Mouse (Mus musculus) midbrain, embryonic 11.5 days (tissue): Measurements from ENCODE around the gene Ifna14. TPM values are rescaled to one million over a fixed set of nuclear protein-coding genes. Genes with fewer than 3 reads are reported as not detected.
"Not testable (repeated sequence)": the region's sequence is repeated elsewhere in the genome, so short reads cannot be mapped to it uniquely, and the experiment has no call there.

Source experiments
- ATAC-seq: fragments of 200-750 bp; cut with Nextera tagmentation; 2 replicates; pipeline ENCODE4 v1.8.0; 2017; ENCODE audit warnings: moderate TSS enrichment, moderate library complexity; ENCODE audit not compliant: low FRiP score
- DNase-seq: peaks from one replicate; pipeline ENCODE4 v3.0.0; 2015; ENCODE audit warnings: low spot score; ENCODE audit errors: missing footprints
- H3K27ac ChIP-seq: fragments of 300-500 bp; sonication (generic); 2 replicates; pipeline ENCODE4 v1.5.1; 2014; ENCODE audit warnings: low read depth, low read length
- H3K27me3 ChIP-seq: fragments of 300-500 bp; sonication (generic); 2 replicates; pipeline ENCODE4 v1.6.1; 2014; ENCODE audit warnings: mild to moderate bottlenecking, low read length, moderate library complexity, mixed read lengths; ENCODE audit not compliant: control insufficient read depth, insufficient read depth
- H3K36me3 ChIP-seq: fragments of 300-500 bp; sonication (generic); 2 replicates; pipeline ENCODE4 v1.6.1; 2014; ENCODE audit warnings: mild to moderate bottlenecking, low read length, moderate library complexity, mixed read lengths; ENCODE audit not compliant: control insufficient read depth, insufficient read depth
- H3K4me1 ChIP-seq: fragments of 300-500 bp; sonication (generic); 2 replicates; pipeline ENCODE4 v1.6.1; 2014; ENCODE audit warnings: low read length; ENCODE audit not compliant: control insufficient read depth, insufficient read depth
- H3K4me2 ChIP-seq: fragments of 300-500 bp; sonication (generic); 2 replicates; pipeline ENCODE4 v1.6.1; 2014; ENCODE audit warnings: mild to moderate bottlenecking, moderate library complexity
- H3K4me3 ChIP-seq: fragments of 300-500 bp; sonication (generic); 2 replicates; pipeline ENCODE4 v1.5.1; 2014; ENCODE audit warnings: low read depth, low read length
- H3K9ac ChIP-seq: fragments of 300-500 bp; sonication (generic); 2 replicates; pipeline ENCODE4 v1.6.1; 2014; ENCODE audit warnings: low read length
- H3K9me3 ChIP-seq: fragments of 300-500 bp; sonication (generic); 2 replicates; pipeline ENCODE4 v1.6.1; 2016; ENCODE audit warnings: low read length; ENCODE audit not compliant: control insufficient read depth
- WGBS: fragments of 180-500 bp; shearing (Covaris S2); extraction: QIAGEN DNeasy Blood & Tissue Kit; methylation state at CpG from one replicate; pipeline ENCODE4 v1.1.7; 2014; 5-methylcytosine and 5-hydroxymethylcytosine counted together
- polyA plus RNA-seq: library from polyadenylated mRNA; unstranded; fragments of >200 nt; fragmentation: Nextera tagmentation; extraction: Ambion mirVana; gene quantifications from 2 replicates; pipeline ENCODE4 v1.2.1, GENCODE M21; 2014

Gene Ifna14
- not detected in 2 replicates for polyA plus RNA-seq

DNA sequence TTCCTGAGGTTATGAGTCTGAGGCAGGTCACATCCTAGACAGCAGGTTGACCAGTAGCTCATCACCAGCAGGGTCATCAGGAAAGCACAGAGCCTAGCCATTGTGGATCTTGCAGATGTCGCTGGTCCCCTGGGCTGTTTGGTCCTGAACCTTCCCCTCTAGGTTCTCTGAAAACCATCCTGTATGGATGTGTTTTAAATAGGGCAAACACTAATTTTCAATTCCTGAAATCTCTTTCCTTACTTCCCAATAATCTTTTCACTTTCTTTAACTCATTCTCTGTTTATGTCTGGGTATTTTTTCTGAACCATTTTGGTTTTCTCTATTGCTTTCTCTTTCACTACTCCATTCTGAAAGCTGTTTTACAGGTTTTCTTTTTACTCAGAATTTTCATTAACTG, at the start of gene Ifna14:
Gene Ifna14, minus strand, starts transcription at position 101 of the 400 bp plus-strand sequence.
- Histone ChIP-seq H3K9me3 (no peaks in the 10 kb centered on the region), H3K4me2 (no peak within 1 kb of the TSS), H3K27ac (no peak within 1 kb of the TSS), H3K36me3 (no peaks in the 10 kb centered on the region), H3K4me3 (no peak within 1 kb of the TSS), H3K9ac (no peak within 1 kb of the TSS), H3K27me3 (no peaks in the 10 kb centered on the region), H3K4me1 (no peaks in the 10 kb centered on the region)
- 73% methylated on average over 1 of the region's 1 CpGs for WGBS
- ATAC-seq (no peak), DNase-seq (no peak)

DNA sequence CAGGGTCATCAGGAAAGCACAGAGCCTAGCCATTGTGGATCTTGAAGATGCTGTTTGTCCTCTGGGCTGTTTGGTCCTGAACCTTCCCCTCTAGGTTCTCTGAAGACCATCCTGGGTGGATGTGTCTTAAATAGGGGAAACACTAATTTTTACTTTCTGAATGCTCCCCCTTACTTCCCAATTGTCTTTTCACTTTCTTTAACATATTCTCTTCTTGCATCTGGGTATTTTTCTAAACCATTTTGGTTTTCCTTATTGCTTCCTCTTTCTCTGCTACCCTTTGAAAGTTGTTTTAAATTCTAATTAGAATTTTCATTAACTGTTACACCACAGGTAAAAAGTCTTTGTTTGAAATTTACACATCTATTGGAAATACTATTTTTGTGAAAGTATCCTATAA, 31.7 kb upstream of the Ifna14 start, which contains the start of gene Ifna12:
Gene Ifna12, minus strand, starts transcription at position 101 of the 400 bp plus-strand sequence.
- Histone ChIP-seq H3K4me1 (no peaks in the 10 kb centered on the region), H3K27ac (no peak within 1 kb of the TSS), H3K9ac (no peak within 1 kb of the TSS), H3K9me3 (no peaks in the 10 kb centered on the region), H3K27me3 (no peaks in the 10 kb centered on the region), H3K36me3 (no peaks in the 10 kb centered on the region), H3K4me3 (no peak within 1 kb of the TSS), H3K4me2 (no peak within 1 kb of the TSS)
- no peak for ATAC-seq
- no peak for DNase-seq

DNA sequence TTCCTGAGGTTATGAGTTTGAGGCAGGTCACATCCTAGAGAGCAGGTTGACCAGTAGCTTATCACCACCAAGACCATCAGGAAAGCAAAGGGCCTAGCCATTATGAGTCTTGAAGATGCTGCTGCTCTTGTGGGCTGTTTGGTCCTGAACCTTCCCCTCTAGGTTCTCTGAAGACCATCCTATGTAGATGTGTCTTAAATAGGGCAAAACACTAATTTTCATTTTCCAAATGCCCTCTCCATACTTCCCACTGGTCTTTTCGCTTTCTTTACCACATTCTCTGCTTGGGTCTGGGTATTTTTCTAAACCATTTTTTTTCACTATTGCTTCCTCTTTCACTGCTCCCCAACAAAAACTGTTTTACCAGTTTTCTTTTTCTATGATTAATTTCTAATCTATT, 20.7 kb upstream of the Ifna14 start, which contains the start of gene Ifna9:
Gene Ifna9, minus strand, starts transcription at position 101 of the 400 bp plus-strand sequence.
- no peaks in the 10 kb centered on the region for H3K36me3 ChIP-seq
- H3K27me3 ChIP-seq: no peaks in the 10 kb centered on the region
- H3K9me3 ChIP-seq: no peaks in the 10 kb centered on the region
- H3K27ac ChIP-seq: no peak within 1 kb of the TSS
- no peak for DNase-seq
- no peak for ATAC-seq
- no peak within 1 kb of the TSS for H3K9ac ChIP-seq
- WGBS: 71% methylated on average over 1 of the region's 1 CpGs
- H3K4me2 ChIP-seq: no peak within 1 kb of the TSS
- no peak within 1 kb of the TSS for H3K4me3 ChIP-seq
- no peaks in the 10 kb centered on the region for H3K4me1 ChIP-seq

DNA sequence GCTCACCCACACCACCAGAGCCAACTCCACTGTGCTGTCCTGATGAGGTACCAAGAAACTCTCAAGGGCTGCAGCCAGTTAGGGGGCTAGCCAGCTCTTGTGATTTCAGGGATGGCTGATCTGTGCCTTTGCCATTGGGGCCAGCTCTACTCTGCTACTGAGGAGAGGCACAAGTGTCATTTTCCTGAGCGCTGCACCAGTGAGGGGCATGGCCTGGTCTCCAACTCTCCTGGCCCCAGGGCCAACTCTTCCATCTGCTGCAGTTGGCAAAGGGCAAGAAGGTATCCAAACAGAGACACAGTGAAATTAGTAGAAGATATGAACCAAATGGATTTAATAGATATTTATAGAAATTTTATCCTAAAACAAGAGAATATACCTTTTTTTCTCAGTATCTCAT, 9.8 kb downstream of the Ifna14 start:
- H3K4me2 ChIP-seq: no peak overlapping the region
- no peaks in the 10 kb centered on the region for H3K9me3 ChIP-seq
- 93% methylated on average over 1 of the region's 1 CpGs for WGBS
- ATAC-seq (no peak), DNase-seq (no peak)
- H3K4me3 ChIP-seq: no peak overlapping the region
- no peaks in the 10 kb centered on the region for H3K36me3 ChIP-seq
- no peak overlapping the region for H3K27ac ChIP-seq
- no peaks in the 10 kb centered on the region for H3K4me1 ChIP-seq
- H3K9ac ChIP-seq: no peak overlapping the region
- no peaks in the 10 kb centered on the region for H3K27me3 ChIP-seq

DNA sequence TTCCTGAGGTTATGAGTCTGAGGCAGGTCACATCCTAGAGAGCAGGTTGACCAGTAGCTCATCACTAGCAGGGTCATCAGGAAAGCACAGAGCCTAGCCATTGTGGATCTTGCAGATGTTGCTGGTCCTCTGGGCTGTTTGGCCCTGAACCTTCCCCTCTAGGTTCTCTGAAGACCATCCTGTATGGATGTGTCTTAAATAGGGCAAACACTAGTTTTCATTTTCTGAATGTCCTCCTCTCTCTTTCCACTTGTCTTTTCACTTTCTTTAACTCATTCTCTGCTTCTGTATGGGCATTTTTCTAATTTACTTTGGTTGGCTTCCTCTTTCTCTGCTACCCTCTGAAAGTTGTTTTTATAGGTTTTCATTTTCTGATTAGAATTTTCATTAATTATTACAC, 13.5 kb downstream of the Ifna14 start, which contains the start of gene Ifna15:
Gene Ifna15, minus strand, starts transcription at position 101 of the 400 bp plus-strand sequence.
- H3K27ac ChIP-seq, H3K9me3 ChIP-seq, ATAC-seq, H3K4me3 ChIP-seq, H3K4me1 ChIP-seq, H3K9ac ChIP-seq, DNase-seq, H3K36me3 ChIP-seq, H3K27me3 ChIP-seq, H3K4me2 ChIP-seq: not testable (repeated sequence)

DNA sequence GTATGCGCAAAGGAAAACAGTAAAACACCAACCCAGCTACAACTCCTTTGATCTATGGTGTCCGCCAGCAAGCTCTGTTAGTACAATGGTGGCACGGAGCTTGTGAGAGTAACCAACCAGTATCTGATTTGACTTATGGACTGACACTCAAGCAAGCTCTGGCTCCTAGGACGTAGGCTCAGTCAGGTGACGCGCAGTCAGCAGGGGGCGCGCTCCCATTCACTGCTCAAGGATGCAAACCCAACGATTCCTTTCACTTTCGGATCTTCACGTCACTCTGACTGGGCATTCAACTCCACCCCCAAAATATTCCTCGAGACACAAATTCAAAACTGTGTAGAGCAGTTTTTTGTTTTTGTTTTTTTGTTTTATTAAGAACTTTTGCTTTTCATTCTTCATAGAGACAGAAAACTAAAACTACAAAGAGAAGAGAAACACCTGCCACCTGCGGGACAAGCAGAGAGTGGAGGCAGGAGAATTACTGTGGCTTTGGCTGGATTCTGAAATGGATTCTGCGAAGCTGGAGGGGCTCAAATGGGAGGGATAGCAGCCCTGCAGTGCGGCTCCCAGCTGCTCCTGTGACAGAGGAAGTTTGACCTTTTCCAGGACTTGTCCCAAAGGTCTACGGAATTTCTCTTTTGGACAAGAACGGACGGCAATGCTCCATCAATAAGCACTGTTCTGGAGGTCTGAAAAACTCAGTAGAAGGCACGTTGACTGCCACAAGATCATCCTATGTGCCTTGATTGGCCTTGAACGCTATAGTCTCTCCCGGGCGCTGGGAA, 21.2 kb downstream of the Ifna14 start:
- no peak overlapping the region for H3K4me3 ChIP-seq
- WGBS: 36% methylated on average over 22 of the region's 22 CpGs

DNA sequence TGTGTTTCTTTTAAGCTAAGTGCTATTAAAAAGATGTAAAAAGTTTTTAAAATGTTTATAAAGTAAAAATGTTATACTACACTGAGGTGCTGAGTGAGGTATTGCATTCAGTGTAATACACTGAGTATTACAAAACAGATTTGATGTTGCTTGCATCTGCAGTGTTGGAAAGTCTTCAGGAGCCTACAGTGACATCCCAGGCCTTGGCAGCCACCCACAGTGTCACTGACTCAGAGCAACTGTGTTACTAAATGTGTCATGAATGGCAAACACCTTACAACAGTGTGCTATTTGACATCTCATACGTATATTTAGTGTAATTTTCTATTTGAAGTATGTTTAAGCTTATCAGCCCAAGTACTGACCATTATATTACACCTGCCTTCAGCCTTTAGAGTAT, 23.6 kb downstream of the Ifna14 start:
- ATAC-seq: no peak
- Histone ChIP-seq H3K4me1 (no peaks in the 10 kb centered on the region), H3K9ac (no peak overlapping the region), H3K4me3 (no peak overlapping the region), H3K4me2 (no peak overlapping the region), H3K9me3 (no peaks in the 10 kb centered on the region), H3K27me3 (no peaks in the 10 kb centered on the region), H3K27ac (no peak overlapping the region), H3K36me3 (no peaks in the 10 kb centered on the region)
- 82% methylated on average over 1 of the region's 1 CpGs for WGBS
- no peak for DNase-seq

More for the DNA sequence above, 21.2 kb downstream of the Ifna14 start:
- no peaks in the 10 kb centered on the region for H3K27me3 ChIP-seq
- no peak overlapping the region for H3K27ac ChIP-seq
- H3K36me3 ChIP-seq: no peaks in the 10 kb centered on the region
- no peaks in the 10 kb centered on the region for H3K4me1 ChIP-seq
- H3K4me2 ChIP-seq: peak overlapping the region; percentile 26
- ATAC-seq (peak; percentile 70; the same call in 1 of the 2 replicates), DNase-seq (peak; percentile 96)
- no peaks in the 10 kb centered on the region for H3K9me3 ChIP-seq
- no peak overlapping the region for H3K9ac ChIP-seq

DNA sequence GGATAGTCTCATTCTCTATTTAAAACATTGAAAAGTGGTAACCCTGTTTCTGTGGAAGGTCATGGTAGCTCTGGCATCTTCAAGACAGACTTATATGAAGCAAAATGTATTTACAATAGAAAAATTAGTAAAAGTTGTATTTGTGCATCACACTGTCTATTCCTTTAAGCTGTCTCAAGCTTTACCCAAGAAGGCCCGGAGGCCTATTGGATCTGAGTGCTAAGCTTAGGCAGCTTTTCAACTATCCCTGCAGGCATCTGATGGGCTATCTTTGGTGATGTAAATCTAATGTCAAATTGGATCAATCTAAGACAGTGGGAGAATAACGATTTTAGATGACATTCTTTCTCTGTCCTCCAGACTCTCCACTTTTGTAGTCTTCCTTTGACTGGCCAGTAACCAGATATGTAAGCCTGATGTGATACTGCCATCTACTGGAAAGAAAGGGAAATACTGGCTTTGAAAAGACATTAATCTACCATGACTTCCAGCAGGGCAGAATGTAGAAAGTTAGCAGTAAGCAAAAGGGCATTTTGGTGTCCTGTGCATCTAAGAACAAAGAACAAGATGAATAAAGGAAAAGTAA, 27.9 kb downstream of the Ifna14 start:
- ATAC-seq: peak; percentile 82

DNA sequence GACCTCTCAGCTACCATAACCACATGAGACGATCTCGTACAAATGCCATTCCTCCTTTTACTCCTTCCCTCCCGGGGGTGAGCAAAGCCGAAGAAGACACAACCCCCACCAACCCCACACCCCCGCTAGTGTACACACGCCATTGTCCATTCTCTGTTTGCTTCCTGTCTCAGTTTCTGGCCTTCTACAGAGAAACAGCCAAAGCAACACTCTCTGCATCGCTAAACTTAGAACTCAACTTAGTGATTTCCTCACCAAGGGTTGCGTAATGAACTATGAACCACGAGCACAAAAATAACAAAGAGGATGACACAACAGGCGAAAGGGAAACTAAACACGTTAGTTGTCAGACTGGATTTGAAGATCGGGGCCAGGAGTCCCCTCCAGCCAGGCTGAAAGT, 34.3 kb downstream of the Ifna14 start:
- DNase-seq (no peak), ATAC-seq (no peak)
- H3K4me3 ChIP-seq: no peak overlapping the region
- 80% methylated on average over 12 of the region's 12 CpGs for WGBS
- no peak overlapping the region for H3K4me2 ChIP-seq
- H3K9ac ChIP-seq: no peak overlapping the region
- H3K9me3 ChIP-seq: no peaks in the 10 kb centered on the region
- no peaks in the 10 kb centered on the region for H3K4me1 ChIP-seq
- no peak overlapping the region for H3K27ac ChIP-seq
- H3K27me3 ChIP-seq: no peaks in the 10 kb centered on the region
- H3K36me3 ChIP-seq: no peaks in the 10 kb centered on the region

More for the DNA sequence above, 27.9 kb downstream of the Ifna14 start:
- no peak overlapping the region for H3K9ac ChIP-seq
- no peaks in the 10 kb centered on the region for H3K9me3 ChIP-seq
- no peaks in the 10 kb centered on the region for H3K4me1 ChIP-seq
- no peak overlapping the region for H3K4me3 ChIP-seq
- no peaks in the 10 kb centered on the region for H3K27me3 ChIP-seq
- peak; percentile 97 for DNase-seq
- no peak overlapping the region for H3K4me2 ChIP-seq
- H3K36me3 ChIP-seq: no peaks in the 10 kb centered on the region
- H3K27ac ChIP-seq: no peak overlapping the region
- WGBS: 44% methylated on average over 2 of the region's 2 CpGs
